Mouse (Mus musculus) bone marrow, adult 2 months (tissue): ENCODE data around the gene Vmn1r206.

Experiments used
- CTCF ChIP-seq: fragments of 200-500 bp; IDR thresholded peaks from 2 replicates; pipeline ENCODE4 v1.5.1; 2011; ENCODE audit warnings: low read length, control low read depth; ENCODE audit not compliant: control insufficient read depth, insufficient read depth
- POLR2A ChIP-seq: fragments of 200-500 bp; IDR thresholded peaks from 2 replicates; pipeline ENCODE4 v1.6.1; 2011; ENCODE audit warnings: low read depth, mild to moderate bottlenecking, control low read depth, low read length, borderline replicate concordance; ENCODE audit not compliant: control insufficient read depth

GRCm38 (mm10) chr13:22592900-22593299 lies 31.2 kb downstream of the Vmn1r206 start, which contains the start of gene Vmn1r205:
- TF ChIP-seq POLR2A, result no peak
- TF ChIP-seq CTCF, result no peak
